ENCODE assay signal across 19 mouse cellular contexts in genomic region chr1:192880130-192880529, GRCm38 (mm10). TPM values are rescaled to one million over a fixed set of nuclear protein-coding genes. Genes with fewer than 3 reads are reported as not detected.
DNase-seq lines count a peak whose midpoint lies in the region; ATAC-seq and TF ChIP-seq lines count a peak whose summit lies in the region.
"Had no signal": no experiment of that assay in that cellular context is flagged by ENCODE, and none has a peak within 500 bp of the region (broad histone marks: within the 10 kb centered on the region; RNA-seq: fewer than 3 reads in every experiment).

No protein-coding gene starts in this region.

- H3K4me3 ChIP-seq in left cerebral cortex, adult 2 months, result no peak overlapping the region
- H3K4me3 ChIP-seq: embryonic facial prominence, embryonic 12.5 days; hindbrain, embryonic 15.5 days; limb, embryonic 13.5 days; lung, embryonic 15.5 days; megakaryocyte, embryonic 14.5 days had no signal

- H3K27ac ChIP-seq in left cerebral cortex, adult 2 months, result no peak overlapping the region
- H3K27ac ChIP-seq: embryonic facial prominence, embryonic 12.5 days; hindbrain, embryonic 15.5 days; limb, embryonic 13.5 days; lung, embryonic 15.5 days had no signal

- TF ChIP-seq CTCF in left cerebral cortex, adult 2 months (IDR thresholded peaks at IDR 0.05), result peak; percentile 52
- TF ChIP-seq CTCF in brain, embryonic 14.5 days (IDR thresholded peaks at IDR 0.05; ENCODE audit: borderline replicate concordance, extremely low read depth, insufficient read depth, insufficient read length), result peak; percentile 33; the same call in 1 of the 2 replicates

- intact Hi-C loops in left cerebral cortex, adult 2 months (cut with DNase I), result loop anchor here (5.0 kb wide), 1 partner anchor 98 kb away; no protein-coding TSS in a partner anchor
- intact Hi-C loops in left cerebral cortex, postnatal 4 days (cut with DNase I), result no loop called here

- ATAC-seq in frontal cortex, adult (ENCODE audit: low TSS enrichment), result peak; percentile 47; the same call in 1 of the 2 replicates

- no peak for TF ChIP-seq POLR2A in brain, embryonic 14.5 days (IDR thresholded peaks at IDR 0.05; ENCODE audit: borderline replicate concordance, extremely low read depth, insufficient read depth, insufficient read length, poor library complexity, severe bottlenecking)

- no peak for DNase-seq in frontal cortex, postnatal 14 days (ENCODE audit: low spot score in 2 of 2)
- DNase-seq in left cerebral cortex, adult 2 months (ENCODE audit: extremely low spot score in 1 of 2, low spot score in 2 of 2), result no peak
- no peak for DNase-seq in left cerebral cortex, postnatal 4 days
- DNase-seq in 416B (ENCODE audit: low read depth), result peak; percentile 4
- DNase-seq in brain, embryonic 14.5 days (ENCODE audit: low read depth), result no peak
- DNase-seq in natural killer cell, adult 2 months (ENCODE audit: low spot score in 2 of 2), result no peak
- DNase-seq in left cerebral cortex, adult 11 months (ENCODE audit: low spot score), result no peak
- DNase-seq: adrenal gland, postnatal 36 days; cerebellum, postnatal 14 days; thymus, postnatal 25 days had no signal

RNA-seq across cellular contexts. Expression of gene Sertad4, which starts 24.6 kb away (rescaled TPM):
- total RNA-seq in left cerebral cortex, adult 2 months (2021), result 10 to 100 TPM; 11.6 to 12.1 TPM
- 10 to 100 TPM; 36.7 to 39.6 TPM for total RNA-seq in left cerebral cortex, postnatal 4 days (2021)
- 32.5 and 38.7 TPM in 2 replicates for polyA plus RNA-seq in brain, embryonic 14.5 days (2012; rRNA removed)
- total RNA-seq: granulocyte monocyte progenitor cell, adult 5-6 weeks; monocyte, adult 5-6 weeks had no signal
- polyA plus RNA-seq: G1E had no signal
